Mouse (Mus musculus) liver, embryonic 14.5 days (tissue): Measurements from ENCODE around the gene Adat2.

Experiments used
- CTCF ChIP-seq: IDR thresholded peaks from 2 replicates; pipeline ENCODE4 v1.5.1; 2016; ENCODE audit warnings: antibody characterized with exemption, low read depth, control low read depth
- EP300 ChIP-seq: IDR thresholded peaks from 2 replicates; pipeline ENCODE4 v1.6.1; 2016; ENCODE audit warnings: antibody characterized with exemption, low read depth

GRCm38 (mm10) chr10:13572410-13572809 lies 19.7 kb downstream of the Adat2 start:
- no peak for TF ChIP-seq EP300
- TF ChIP-seq CTCF: no peak
